Mouse (Mus musculus) kidney, adult 2 months (tissue): ENCODE results near the gene Meioc. TPM values are rescaled to one million over a fixed set of nuclear protein-coding genes. Genes with fewer than 3 reads are reported as not detected.

ENCODE experiments used
- DNase-seq: peaks from one replicate; pipeline ENCODE4 v3.0.0; 2021
- H3K27ac ChIP-seq: fragments of 200-500 bp; 2 replicates; pipeline ENCODE4 v1.5.1; 2012; ENCODE audit warnings: low read depth, low read length, control low read depth, inconsistent platforms; ENCODE audit not compliant: insufficient read depth
- H3K27me3 ChIP-seq: fragments of 200-500 bp; replicated peaks from 2 replicates; pipeline ENCODE4 v1.6.1; 2012; ENCODE audit warnings: mild to moderate bottlenecking, moderate library complexity, low read length, inconsistent platforms; ENCODE audit not compliant: control insufficient read depth, insufficient read depth
- H3K36me3 ChIP-seq: fragments of 200-500 bp; 2 replicates; pipeline ENCODE4 v1.6.1; 2012; ENCODE audit warnings: mild to moderate bottlenecking, moderate library complexity, low read length, inconsistent platforms; ENCODE audit not compliant: control insufficient read depth, insufficient read depth
- H3K4me1 ChIP-seq: fragments of 200-500 bp; 2 replicates; pipeline ENCODE4 v1.6.1; 2011; ENCODE audit warnings: low read length; ENCODE audit not compliant: control insufficient read depth, insufficient read depth
- H3K4me3 ChIP-seq: fragments of 200-500 bp; 2 replicates; pipeline ENCODE4 v1.5.1; 2011; ENCODE audit warnings: mild to moderate bottlenecking, low read depth, low read length, control low read depth; ENCODE audit not compliant: insufficient read depth
- CTCF ChIP-seq: fragments of 200-500 bp; conservative IDR thresholded peaks from 2 replicates; pipeline ENCODE4 v1.5.1; 2011; ENCODE audit warnings: low read depth, mild to moderate bottlenecking, control low read depth, low read length, moderate library complexity, mixed read lengths; ENCODE audit not compliant: insufficient read depth, insufficient read length
- POLR2A ChIP-seq: fragments of 200-500 bp; IDR thresholded peaks from one replicate; pipeline ENCODE4 v1.6.1; 2011; ENCODE audit warnings: low read depth, low read length, control low read depth
- WGBS: fragments of 180-500 bp; shearing (Covaris S2); methylation state at CpG from one replicate; pipeline ENCODE4 v1.1.7; 2018; 5-methylcytosine and 5-hydroxymethylcytosine counted together
- polyA plus RNA-seq: library from polyadenylated mRNA; depleted of rRNA; stranded (reverse); fragments of >200 nt; gene quantifications from 2 replicates; pipeline ENCODE4 v1.2.3, GENCODE M21; 2012

Gene Meioc
- polyA plus RNA-seq, 1 experiment: not detected

- H3K4me1 ChIP-seq: no peaks in the 10 kb centered on the region
- no peak overlapping the region for H3K4me3 ChIP-seq
- H3K36me3 ChIP-seq: no peaks in the 10 kb centered on the region
- TF ChIP-seq POLR2A (no peak), CTCF (no peak)
- H3K27ac ChIP-seq: no peak overlapping the region
- DNase-seq: no peak
- WGBS: 86% methylated on average over 13 of the region's 13 CpGs
- no peaks in the 10 kb centered on the region for H3K27me3 ChIP-seq
Measured at GRCm38 (mm10) chr11:102646226-102646625, 17.3 kb upstream of the Meioc start.

- H3K36me3 ChIP-seq: no peaks in the 10 kb centered on the region
- no peak overlapping the region for H3K4me3 ChIP-seq
- TF ChIP-seq POLR2A: no peak
- no peaks in the 10 kb centered on the region for H3K27me3 ChIP-seq
- DNase-seq: no peak
- 77% methylated on average over 12 of the region's 12 CpGs for WGBS
- H3K27ac ChIP-seq: no peak overlapping the region
- H3K4me1 ChIP-seq: no peaks in the 10 kb centered on the region
Measured at GRCm38 (mm10) chr11:102647885-102648284, 15.6 kb upstream of the Meioc start.

GRCm38 (mm10) chr11:102651381-102651780 lies 12.1 kb upstream of the Meioc start:
- DNase-seq: peak; percentile 58
- Histone ChIP-seq H3K4me3 (no peak overlapping the region), H3K27me3 (no peaks in the 10 kb centered on the region), H3K36me3 (no peaks in the 10 kb centered on the region), H3K4me1 (no peaks in the 10 kb centered on the region), H3K27ac (no peak overlapping the region)
- TF ChIP-seq CTCF (peak; percentile 86), POLR2A (no peak)
- 3% methylated on average over 9 of the region's 9 CpGs for WGBS

- Histone ChIP-seq H3K4me1 (no peaks in the 10 kb centered on the region), H3K36me3 (no peaks in the 10 kb centered on the region), H3K27me3 (no peaks in the 10 kb centered on the region), H3K4me3 (no peak overlapping the region), H3K27ac (no peak overlapping the region)
- DNase-seq: no peak
- 72% methylated on average over 3 of the region's 3 CpGs for WGBS
- TF ChIP-seq POLR2A: no peak
- TF ChIP-seq CTCF: 0 out of 2 replicates have a peak, but pooled peaks have one; percentile 24
Measured at GRCm38 (mm10) chr11:102652844-102653243, 10.7 kb upstream of the Meioc start.

GRCm38 (mm10) chr11:102655888-102656287 lies 7.6 kb upstream of the Meioc start:
- Histone ChIP-seq H3K27ac (no peak overlapping the region), H3K4me3 (no peak overlapping the region), H3K27me3 (no peaks in the 10 kb centered on the region), H3K36me3 (no peaks in the 10 kb centered on the region), H3K4me1 (no peaks in the 10 kb centered on the region)
- no peak for DNase-seq
- no peak for TF ChIP-seq POLR2A
- TF ChIP-seq CTCF: no peak
- WGBS: 51% methylated on average over 8 of the region's 8 CpGs

GRCm38 (mm10) chr11:102656326-102656926 lies 7.1 kb upstream of the Meioc start:
- no peaks in the 10 kb centered on the region for H3K4me1 ChIP-seq

GRCm38 (mm10) chr11:102656931-102657330 lies 6.6 kb upstream of the Meioc start:
- WGBS: 47% methylated on average over 6 of the region's 6 CpGs
- no peak overlapping the region for H3K4me3 ChIP-seq
- no peaks in the 10 kb centered on the region for H3K27me3 ChIP-seq
- no peak for TF ChIP-seq POLR2A
- TF ChIP-seq CTCF: no peak
- H3K4me1 ChIP-seq: no peaks in the 10 kb centered on the region
- no peak overlapping the region for H3K27ac ChIP-seq
- no peaks in the 10 kb centered on the region for H3K36me3 ChIP-seq
- no peak for DNase-seq

More at GRCm38 (mm10) chr11:102656326-102656926, 7.1 kb upstream of the Meioc start:
- H3K27ac ChIP-seq: no peak overlapping the region
- H3K36me3 ChIP-seq: no peaks in the 10 kb centered on the region
- no peaks in the 10 kb centered on the region for H3K27me3 ChIP-seq
- no peak for TF ChIP-seq POLR2A
- WGBS: 13% methylated on average over 4 of the region's 4 CpGs
- H3K4me3 ChIP-seq: no peak overlapping the region
- no peak for DNase-seq

- WGBS: 62% methylated on average over 33 of the region's 33 CpGs
- TF ChIP-seq POLR2A (no peak), CTCF (no peak)
- H3K27ac ChIP-seq: no peak overlapping the region
- no peak for DNase-seq
- no peaks in the 10 kb centered on the region for H3K36me3 ChIP-seq
- H3K4me1 ChIP-seq: no peaks in the 10 kb centered on the region
- peaks cover 9% of the 10 kb centered on the region for H3K27me3 ChIP-seq
- no peak overlapping the region for H3K4me3 ChIP-seq
Measured at GRCm38 (mm10) chr11:102665151-102665550, 1.6 kb downstream of the Meioc start.
